Mouse (Mus musculus): ENCODE measurements around the gene Xpnpep1. TPM values are rescaled to one million over a fixed set of nuclear protein-coding genes. Genes with fewer than 3 reads are reported as not detected.

The Xpnpep1 gene
- polyA plus RNA-seq, 1 experiment from 2014 or later: 111 TPM

DNA sequence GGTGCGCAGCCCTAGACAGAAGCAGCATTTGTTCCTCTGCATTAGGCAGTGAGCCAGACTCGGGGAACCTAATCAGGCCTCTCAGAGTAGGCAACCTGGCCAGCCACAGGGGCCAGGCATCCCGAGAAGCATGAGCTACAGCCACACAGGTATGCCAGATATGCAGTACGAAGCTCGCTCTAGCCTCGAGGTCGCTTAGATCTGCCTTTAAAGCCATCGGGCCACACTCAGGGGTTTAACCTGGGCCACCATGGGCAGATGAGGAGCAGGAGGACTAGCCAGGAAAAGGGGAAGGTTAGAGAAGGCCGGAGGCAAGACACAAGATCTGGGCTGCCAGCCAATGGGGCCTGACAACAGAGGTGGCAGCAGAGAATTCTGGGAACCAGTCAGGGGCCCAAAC, 22.1 kb downstream of the Xpnpep1 start:
- Histone ChIP-seq H3K4me1 (replicated peaks; ENCODE audit: control insufficient read depth, insufficient read depth) (peaks cover 2% of the 10 kb centered on the region; the same call in 1 of the 2 replicates), H3K36me3 (ENCODE audit: control insufficient read depth, insufficient read depth, low read length) (0 out of 2 replicates have a peak, but pooled peaks cover 2% of the 10 kb centered on the region), H3K4me3 (ENCODE audit: low read depth, low read length) (no peak overlapping the region), H3K9me3 (ENCODE audit: control insufficient read depth, low read length) (no peaks in the 10 kb centered on the region), H3K4me2 (replicated peaks; ENCODE audit: low read depth) (no peak overlapping the region), H3K9ac (ENCODE audit: low read length) (no peak overlapping the region), H3K27ac (replicated peaks) (no peak overlapping the region), H3K27me3 (ENCODE audit: control insufficient read depth, insufficient read depth, low read length) (no peaks in the 10 kb centered on the region)
- no peak for ATAC-seq (ENCODE audit: low FRiP score, low TSS enrichment)
- WGBS: 79% methylated on average over 9 of the region's 9 CpGs
- TF ChIP-seq CTCF (IDR thresholded peaks at IDR 0.05; ENCODE audit: low read depth) (no peak), EP300 (optimal IDR thresholded peaks at IDR 0.05) (no peak)
- no peak for DNase-seq (ENCODE audit: low spot score)

DNA sequence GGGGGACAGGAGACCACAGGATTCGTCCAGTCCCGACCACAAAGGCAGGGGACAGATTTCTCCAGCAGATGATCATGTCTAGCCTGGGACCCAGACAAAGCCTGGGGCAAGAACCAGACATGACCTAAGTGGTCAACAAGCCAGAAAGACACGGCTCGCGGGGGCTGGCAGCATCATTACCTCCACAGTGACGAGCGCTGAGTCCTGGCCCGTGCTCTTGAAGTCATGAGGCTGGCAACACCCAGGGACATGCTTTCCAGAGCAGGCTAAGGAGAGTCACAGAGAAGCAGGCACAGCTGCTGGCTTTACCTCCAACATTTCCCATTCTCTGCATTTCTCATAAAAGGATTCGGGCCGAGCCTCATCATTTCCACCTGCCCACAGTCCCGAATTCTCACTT, 22.8 kb downstream of the Xpnpep1 start:
- no peak for ATAC-seq (ENCODE audit: low FRiP score, low TSS enrichment)
- no peaks in the 10 kb centered on the region for H3K27me3 ChIP-seq (ENCODE audit: control insufficient read depth, insufficient read depth, low read length)
- DNase-seq (ENCODE audit: low spot score): no peak
- no peak overlapping the region for H3K9ac ChIP-seq (ENCODE audit: low read length)
- 0 out of 2 replicates have a peak, but pooled peaks cover 2% of the 10 kb centered on the region for H3K4me1 ChIP-seq (replicated peaks; ENCODE audit: control insufficient read depth, insufficient read depth)
- H3K9me3 ChIP-seq (ENCODE audit: control insufficient read depth, low read length): no peaks in the 10 kb centered on the region
- H3K36me3 ChIP-seq (ENCODE audit: control insufficient read depth, insufficient read depth, low read length): 0 out of 2 replicates have a peak, but pooled peaks cover 2% of the 10 kb centered on the region
- 90% methylated on average over 11 of the region's 11 CpGs for WGBS
- no peak for TF ChIP-seq CTCF (IDR thresholded peaks at IDR 0.05; ENCODE audit: low read depth)
- no peak for TF ChIP-seq EP300 (optimal IDR thresholded peaks at IDR 0.05)
- no peak overlapping the region for H3K4me3 ChIP-seq (ENCODE audit: low read depth, low read length)
- no peak overlapping the region for H3K27ac ChIP-seq (replicated peaks)
- no peak overlapping the region for H3K4me2 ChIP-seq (replicated peaks; ENCODE audit: low read depth)

DNA sequence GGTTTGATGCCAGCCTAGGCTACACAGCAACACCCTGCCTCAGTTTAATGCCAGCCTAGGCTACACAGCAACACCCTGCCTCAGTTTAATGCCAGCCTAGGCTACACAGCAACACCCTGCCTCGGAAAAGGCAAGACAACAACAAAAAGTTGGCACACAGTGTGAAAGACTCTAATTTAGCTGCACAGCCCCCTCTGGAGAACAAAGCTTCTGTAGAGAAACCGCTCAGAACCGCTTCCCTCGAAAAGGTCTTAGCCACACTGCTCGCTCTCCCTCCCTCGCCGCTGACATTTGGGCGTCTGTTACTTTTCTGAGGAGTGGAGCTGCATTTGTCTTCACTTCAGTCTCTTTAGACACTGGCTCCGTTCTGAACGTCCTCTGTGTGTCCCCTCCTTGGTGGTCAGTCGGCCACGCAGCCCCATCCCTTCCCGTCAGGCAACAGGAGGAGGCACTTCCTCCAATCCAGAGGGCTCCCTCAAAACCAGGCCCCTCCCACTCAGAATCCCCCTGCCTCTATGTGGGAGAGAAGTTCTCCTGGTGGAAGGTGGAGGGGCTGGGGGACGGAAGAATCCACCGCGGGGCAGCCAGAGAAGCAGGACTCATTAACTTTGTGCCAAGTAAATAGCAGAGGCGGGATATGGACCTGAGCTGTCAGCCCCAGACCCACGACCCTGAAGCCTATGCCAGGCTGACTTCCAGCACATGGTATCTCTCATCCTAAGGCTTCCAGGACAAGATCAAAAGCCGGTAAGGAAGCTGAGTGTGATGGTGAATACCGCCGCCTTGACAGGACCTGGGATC, 24.9 kb downstream of the Xpnpep1 start:
- Histone ChIP-seq H3K27me3 (ENCODE audit: control insufficient read depth, insufficient read depth, low read length) (no peaks in the 10 kb centered on the region), H3K4me1 (replicated peaks; ENCODE audit: control insufficient read depth, insufficient read depth) (peaks cover 2% of the 10 kb centered on the region; the same call in 1 of the 2 replicates), H3K9me3 (ENCODE audit: control insufficient read depth, low read length) (no peaks in the 10 kb centered on the region), H3K36me3 (ENCODE audit: control insufficient read depth, insufficient read depth, low read length) (0 out of 2 replicates have a peak, but pooled peaks cover 2% of the 10 kb centered on the region), H3K9ac (ENCODE audit: low read length) (no peak overlapping the region), H3K4me3 (ENCODE audit: low read depth, low read length) (no peak overlapping the region), H3K27ac (replicated peaks) (no peak overlapping the region), H3K4me2 (replicated peaks; ENCODE audit: low read depth) (no peak overlapping the region)
- DNase-seq (ENCODE audit: low spot score): no peak
- WGBS: 69% methylated on average over 21 of the region's 21 CpGs
- TF ChIP-seq EP300 (optimal IDR thresholded peaks at IDR 0.05): no peak
- TF ChIP-seq CTCF (IDR thresholded peaks at IDR 0.05; ENCODE audit: low read depth): no peak
- no peak for ATAC-seq (ENCODE audit: low FRiP score, low TSS enrichment)

GRCm38 (mm10) chr19:53013744-53014143, 26.3 kb downstream of the Xpnpep1 start:
- H3K9me3 ChIP-seq (ENCODE audit: control insufficient read depth, low read length): no peaks in the 10 kb centered on the region
- no peak overlapping the region for H3K4me2 ChIP-seq (replicated peaks; ENCODE audit: low read depth)
- no peaks in the 10 kb centered on the region; the same call in 1 of the 2 replicates for H3K4me1 ChIP-seq (replicated peaks; ENCODE audit: control insufficient read depth, insufficient read depth)
- no peaks in the 10 kb centered on the region for H3K27me3 ChIP-seq (ENCODE audit: control insufficient read depth, insufficient read depth, low read length)
- ATAC-seq (ENCODE audit: low FRiP score, low TSS enrichment): no peak
- no peak overlapping the region for H3K27ac ChIP-seq (replicated peaks)
- H3K4me3 ChIP-seq (ENCODE audit: low read depth, low read length): no peak overlapping the region
- H3K9ac ChIP-seq (ENCODE audit: low read length): no peak overlapping the region
- DNase-seq (ENCODE audit: low spot score): no peak
- H3K36me3 ChIP-seq (ENCODE audit: control insufficient read depth, insufficient read depth, low read length): 0 out of 2 replicates have a peak, but pooled peaks cover 2% of the 10 kb centered on the region
- TF ChIP-seq CTCF (IDR thresholded peaks at IDR 0.05; ENCODE audit: low read depth) (no peak), EP300 (optimal IDR thresholded peaks at IDR 0.05) (no peak)
- WGBS: 84% methylated on average over 3 of the region's 3 CpGs

DNA sequence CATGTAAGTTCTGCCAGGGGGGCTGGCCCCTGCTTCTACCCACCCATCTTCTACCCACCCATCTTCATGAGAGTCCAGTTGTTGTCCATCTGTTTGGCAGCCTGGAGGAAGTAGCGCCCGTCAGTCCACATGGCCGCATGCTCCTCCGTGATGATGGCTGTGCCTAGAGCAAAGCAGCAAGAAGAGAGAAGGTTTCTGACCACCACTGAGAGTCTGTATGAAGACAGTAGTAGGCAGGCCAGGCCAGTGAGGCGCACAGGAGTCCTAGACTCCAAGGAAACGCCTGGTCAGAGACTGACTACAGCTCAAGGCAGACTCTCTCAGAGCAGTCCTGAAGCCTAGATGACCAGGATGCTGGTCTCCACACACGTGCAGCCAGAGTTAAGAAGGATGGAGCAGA, 26.7 kb downstream of the Xpnpep1 start:
- no peak for TF ChIP-seq CTCF (IDR thresholded peaks at IDR 0.05; ENCODE audit: low read depth)
- no peak for TF ChIP-seq EP300 (optimal IDR thresholded peaks at IDR 0.05)
- peaks cover under 1% of the 10 kb centered on the region; the same call in 1 of the 2 replicates for H3K4me1 ChIP-seq (replicated peaks; ENCODE audit: control insufficient read depth, insufficient read depth)
- WGBS: 90% methylated on average over 7 of the region's 7 CpGs
- H3K9ac ChIP-seq (ENCODE audit: low read length): no peak overlapping the region
- H3K36me3 ChIP-seq (ENCODE audit: control insufficient read depth, insufficient read depth, low read length): 0 out of 2 replicates have a peak, but pooled peaks cover 2% of the 10 kb centered on the region
- no peak overlapping the region; the same call in 1 of the 2 replicates for H3K27ac ChIP-seq (replicated peaks)
- DNase-seq (ENCODE audit: low spot score) (no peak), ATAC-seq (ENCODE audit: low FRiP score, low TSS enrichment) (no peak)
- H3K27me3 ChIP-seq (ENCODE audit: control insufficient read depth, insufficient read depth, low read length): no peaks in the 10 kb centered on the region
- no peak overlapping the region for H3K4me2 ChIP-seq (replicated peaks; ENCODE audit: low read depth)
- H3K9me3 ChIP-seq (ENCODE audit: control insufficient read depth, low read length): no peaks in the 10 kb centered on the region
- H3K4me3 ChIP-seq (ENCODE audit: low read depth, low read length): no peak overlapping the region

DNA sequence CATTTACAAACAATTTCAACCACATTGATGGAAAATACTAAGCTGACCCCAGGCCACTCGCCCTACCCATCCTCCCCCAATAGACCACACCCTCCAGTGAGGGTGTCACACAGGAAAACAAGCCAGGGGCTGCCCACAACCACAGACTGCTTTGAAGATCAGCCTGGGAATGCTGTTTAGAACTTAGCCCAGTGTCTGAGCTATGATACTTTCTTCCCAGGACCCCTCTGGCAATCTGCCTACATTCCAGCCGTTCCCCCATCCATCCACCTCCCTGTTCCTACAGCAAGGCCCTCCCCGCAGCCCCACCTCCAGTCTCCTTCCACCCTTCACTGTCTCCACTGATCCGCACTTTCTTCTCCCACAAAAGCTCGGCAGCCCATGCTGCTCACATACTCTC, 29.1 kb downstream of the Xpnpep1 start:
- Histone ChIP-seq H3K36me3 (ENCODE audit: control insufficient read depth, insufficient read depth, low read length) (peaks cover 3% of the 10 kb centered on the region; the same call in 1 of the 2 replicates), H3K4me2 (replicated peaks; ENCODE audit: low read depth) (no peak overlapping the region), H3K9me3 (ENCODE audit: control insufficient read depth, low read length) (no peaks in the 10 kb centered on the region), H3K4me1 (replicated peaks; ENCODE audit: control insufficient read depth, insufficient read depth) (peaks cover 2% of the 10 kb centered on the region; the same call in 1 of the 2 replicates), H3K9ac (ENCODE audit: low read length) (0 out of 2 replicates have a peak overlapping the region, but pooled peaks have one; percentile 38), H3K27ac (replicated peaks) (0 out of 2 replicates have a peak overlapping the region, but pooled peaks have one; percentile 18), H3K27me3 (ENCODE audit: control insufficient read depth, insufficient read depth, low read length) (no peaks in the 10 kb centered on the region), H3K4me3 (ENCODE audit: low read depth, low read length) (no peak overlapping the region)
- TF ChIP-seq EP300 (optimal IDR thresholded peaks at IDR 0.05) (no peak), CTCF (IDR thresholded peaks at IDR 0.05; ENCODE audit: low read depth) (no peak)
- WGBS: 47% methylated on average over 5 of the region's 5 CpGs
- no peak for ATAC-seq (ENCODE audit: low FRiP score, low TSS enrichment)
- no peak for DNase-seq (ENCODE audit: low spot score)

Measured in stomach, postnatal 0 days (tissue).